Comparison of ENCODE assay signal across 21 mouse cellular contexts in the genomic region with DNA sequence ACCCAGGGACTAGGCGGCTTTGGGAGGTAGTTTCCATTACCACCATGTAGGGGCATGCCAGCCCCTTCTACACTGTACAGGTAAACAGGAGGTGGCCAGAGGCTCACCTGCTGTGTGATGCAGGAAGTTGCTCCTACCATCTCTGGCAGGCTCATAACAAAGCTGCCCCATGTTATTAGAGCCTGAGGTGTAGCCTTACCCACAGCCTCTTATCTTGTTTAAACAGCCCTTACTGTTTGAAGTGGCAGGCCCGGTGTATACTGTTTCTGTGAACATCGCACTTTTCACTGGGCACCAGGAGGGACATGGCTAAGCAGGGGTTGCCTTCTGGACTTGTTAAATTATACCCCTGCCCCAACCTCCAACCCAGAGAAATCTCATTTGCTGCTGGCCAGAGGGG. TPM values are rescaled to one million over a fixed set of nuclear protein-coding genes. Genes with fewer than 3 reads are reported as not detected.
A peak's percentile ranks its signal among the peaks of the same experiment; 100 is the strongest.
DNase-seq lines count a peak whose midpoint lies in the region; ATAC-seq and TF ChIP-seq lines count a peak whose summit lies in the region.
"Had no signal": no experiment of that assay in that cellular context is flagged by ENCODE, and none has a peak within 500 bp of the region (broad histone marks: within the 10 kb centered on the region; RNA-seq: fewer than 3 reads in every experiment).

No protein-coding gene starts in this region.

- H3K9ac ChIP-seq in intestine, embryonic 15.5 days: no peak overlapping the region
- H3K9ac ChIP-seq in lung, embryonic 14.5 days: no peak overlapping the region
- no peak overlapping the region; the same call in 1 of the 2 replicates for H3K9ac ChIP-seq in forebrain, embryonic 13.5 days
- H3K9ac ChIP-seq: heart, embryonic 15.5 days; limb, embryonic 12.5 days; neural tube, embryonic 12.5 days had no signal

- no peak overlapping the region for H3K27ac ChIP-seq in intestine, embryonic 15.5 days
- peak overlapping the region; percentile 37; the same call in 1 of the 2 replicates for H3K27ac ChIP-seq in lung, embryonic 14.5 days (ENCODE audit: low read depth)
- H3K27ac ChIP-seq in forebrain, embryonic 10.5 days: no peak overlapping the region
- no peak overlapping the region for H3K27ac ChIP-seq in forebrain, embryonic 13.5 days
- H3K27ac ChIP-seq: heart, embryonic 15.5 days; limb, embryonic 12.5 days; neural tube, embryonic 12.5 days had no signal

- peaks cover 6% of the 10 kb centered on the region; the same call in 1 of the 2 replicates for H3K4me1 ChIP-seq in intestine, embryonic 15.5 days (replicated peaks)
- peaks cover 12% of the 10 kb centered on the region; the same call in 1 of the 2 replicates for H3K4me1 ChIP-seq in lung, embryonic 14.5 days (ENCODE audit: insufficient read depth)
- peaks cover 42% of the 10 kb centered on the region for H3K4me1 ChIP-seq in forebrain, embryonic 10.5 days
- H3K4me1 ChIP-seq in forebrain, embryonic 13.5 days: peaks cover 30% of the 10 kb centered on the region
- H3K4me1 ChIP-seq: heart, embryonic 15.5 days had no signal

- H3K27me3 ChIP-seq in intestine, embryonic 15.5 days (replicated peaks): no peaks in the 10 kb centered on the region
- no peaks in the 10 kb centered on the region for H3K27me3 ChIP-seq in lung, embryonic 14.5 days (ENCODE audit: insufficient read depth, low read length)
- H3K27me3 ChIP-seq in forebrain, embryonic 10.5 days (ENCODE audit: poor library complexity, severe bottlenecking): no peaks in the 10 kb centered on the region
- H3K27me3 ChIP-seq in forebrain, embryonic 13.5 days: no peaks in the 10 kb centered on the region
- H3K27me3 ChIP-seq: limb, embryonic 12.5 days; neural tube, embryonic 12.5 days had no signal

- no peaks in the 10 kb centered on the region for H3K9me3 ChIP-seq in intestine, embryonic 15.5 days
- no peaks in the 10 kb centered on the region for H3K9me3 ChIP-seq in lung, embryonic 14.5 days (ENCODE audit: low read depth, low read length)
- H3K9me3 ChIP-seq in forebrain, embryonic 10.5 days: no peaks in the 10 kb centered on the region
- no peaks in the 10 kb centered on the region for H3K9me3 ChIP-seq in forebrain, embryonic 13.5 days (replicated peaks)
- H3K9me3 ChIP-seq: heart, embryonic 15.5 days; limb, embryonic 12.5 days; neural tube, embryonic 12.5 days had no signal

- H3K4me3 ChIP-seq in intestine, embryonic 15.5 days (replicated peaks): no peak overlapping the region
- H3K4me3 ChIP-seq in lung, embryonic 14.5 days (ENCODE audit: low read depth, low read length): no peak overlapping the region
- H3K4me3 ChIP-seq in forebrain, embryonic 10.5 days: no peak overlapping the region
- no peak overlapping the region for H3K4me3 ChIP-seq in forebrain, embryonic 13.5 days
- H3K4me3 ChIP-seq: heart, embryonic 15.5 days; limb, embryonic 12.5 days; neural tube, embryonic 12.5 days had no signal

- peak; percentile 47 for DNase-seq in lung, embryonic 14.5 days
- DNase-seq in forebrain, embryonic 10.5 days (ENCODE audit: extremely low spot score, low spot score): no peak
- no peak for DNase-seq in left cerebral cortex, adult 18-20 months (ENCODE audit: low spot score in 2 of 2)
- no peak for DNase-seq in heart, postnatal 25 days (ENCODE audit: low spot score)
- DNase-seq: cerebellum, postnatal 10 days; embryo, embryonic 11 days; heart, adult 11 months had no signal

- no peak overlapping the region for H3K4me2 ChIP-seq in intestine, embryonic 15.5 days (replicated peaks)
- no peak overlapping the region for H3K4me2 ChIP-seq in lung, embryonic 14.5 days
- no peak overlapping the region for H3K4me2 ChIP-seq in forebrain, embryonic 13.5 days
- H3K4me2 ChIP-seq: heart, embryonic 15.5 days; limb, embryonic 12.5 days; neural tube, embryonic 12.5 days had no signal

- TF ChIP-seq CTCF in lung, embryonic 14.5 days (IDR thresholded peaks at IDR 0.05; ENCODE audit: low read depth): no peak

- intact Hi-C loops in heart, postnatal 25 days (cut with DNase I): no loop called here

- WGBS in intestine, embryonic 15.5 days: 41% methylated on average over 3 of the region's 3 CpGs
- WGBS in lung, embryonic 14.5 days: 31% methylated on average over 3 of the region's 3 CpGs
- WGBS in forebrain, embryonic 10.5 days: 91% methylated on average over 3 of the region's 3 CpGs
- 95% methylated on average over 3 of the region's 3 CpGs for WGBS in forebrain, embryonic 13.5 days

- peak; percentile 79 for ATAC-seq in common myeloid progenitor, adult 5-6 weeks (replicated peaks; ENCODE audit: low read depth, poor library complexity, severe bottlenecking)
- ATAC-seq in intestine, embryonic 15.5 days: peak; percentile 72
- ATAC-seq in lung, embryonic 14.5 days (ENCODE audit: insufficient read depth): peak; percentile 69
- ATAC-seq in megakaryocyte progenitor cell, adult 5-6 weeks (replicated peaks; ENCODE audit: poor library complexity): peak; percentile 87
- no peak for ATAC-seq in forebrain, embryonic 13.5 days
- ATAC-seq: CD4-positive, CD25-positive, alpha-beta regulatory T cell, adult 4 months; forebrain, embryonic 16.5 days had no signal

- no peaks in the 10 kb centered on the region for H3K36me3 ChIP-seq in intestine, embryonic 15.5 days
- H3K36me3 ChIP-seq in lung, embryonic 14.5 days (ENCODE audit: insufficient read depth): no peaks in the 10 kb centered on the region
- no peaks in the 10 kb centered on the region for H3K36me3 ChIP-seq in forebrain, embryonic 10.5 days (replicated peaks)
- H3K36me3 ChIP-seq in forebrain, embryonic 13.5 days (ENCODE audit: poor library complexity, severe bottlenecking): no peaks in the 10 kb centered on the region
- H3K36me3 ChIP-seq: G1E; heart, embryonic 15.5 days; limb, embryonic 12.5 days; neural tube, embryonic 12.5 days had no signal

RNA-seq across cellular contexts. Expression of a gene that starts 28.3 kb away (rescaled TPM):
- not detected in 2 replicates for total RNA-seq in common myeloid progenitor, adult 5-6 weeks (2017)
- not detected in 2 replicates for polyA plus RNA-seq in intestine, embryonic 15.5 days (2015; fragmentation: Nextera tagmentation; extraction: Ambion mirVana)
- polyA plus RNA-seq in lung, embryonic 14.5 days (2014; fragmentation: Nextera tagmentation; extraction: Ambion mirVana): not detected in 2 replicates
- total RNA-seq in megakaryocyte progenitor cell, adult 5-6 weeks (2015): not detected in 2 replicates
- 0.96 TPM in 1 of 2 replicates, not detected in the other for total RNA-seq in megakaryocyte progenitor cell, adult 5-6 weeks (2017)
- not detected in 2 replicates for polyA plus RNA-seq in forebrain, embryonic 10.5 days (2016; fragmentation: Nextera tagmentation; extraction: Ambion mirVana)
- under 1 TPM in 1 of 2 experiments, not detected in 1; 0.28 TPM for total RNA-seq in left cerebral cortex, adult 18-20 months (2021)
- total RNA-seq in heart, postnatal 25 days (2021): not detected
- polyA plus RNA-seq in forebrain, embryonic 13.5 days (2015; fragmentation: Nextera tagmentation; extraction: Ambion mirVana): 0.31 and 0.67 TPM in 2 replicates
- total RNA-seq: gastrocnemius, adult 18-20 months; monocyte, adult 5-6 weeks had no signal
- polyA plus RNA-seq: CD4-positive, CD25-positive, alpha-beta regulatory T cell, adult 4 months; G1E; heart, embryonic 15.5 days; kidney, embryonic 16.5 days; limb, embryonic 12.5 days; neural tube, embryonic 12.5 days; spleen, adult 2 months had no signal

RNA-seq across cellular contexts. Expression of a gene that starts 32.8 kb away (rescaled TPM):
- total RNA-seq in common myeloid progenitor, adult 5-6 weeks (2017): 0.23 and 0.63 TPM in 2 replicates
- polyA plus RNA-seq in intestine, embryonic 15.5 days (2015; fragmentation: Nextera tagmentation; extraction: Ambion mirVana): 5.6 and 7.0 TPM in 2 replicates
- polyA plus RNA-seq in lung, embryonic 14.5 days (2014; fragmentation: Nextera tagmentation; extraction: Ambion mirVana): 12.8 and 14.8 TPM in 2 replicates
- 0.61 and 0.84 TPM in 2 replicates for total RNA-seq in megakaryocyte progenitor cell, adult 5-6 weeks (2015)
- total RNA-seq in megakaryocyte progenitor cell, adult 5-6 weeks (2017): 0.67 TPM in 1 of 2 replicates, not detected in the other
- 10.9 and 12.7 TPM in 2 replicates for polyA plus RNA-seq in forebrain, embryonic 10.5 days (2016; fragmentation: Nextera tagmentation; extraction: Ambion mirVana)
- total RNA-seq in left cerebral cortex, adult 18-20 months (2021): 10 to 100 TPM; 27.6 to 28.0 TPM
- under 1 TPM; 0.49 to 0.50 TPM for total RNA-seq in heart, postnatal 25 days (2021)
- 11.3 and 14.4 TPM in 2 replicates for polyA plus RNA-seq in forebrain, embryonic 13.5 days (2015; fragmentation: Nextera tagmentation; extraction: Ambion mirVana)
- polyA plus RNA-seq: G1E had no signal

RNA-seq across cellular contexts. Expression of a gene that starts 37.1 kb away (rescaled TPM):
- 2.4 and 2.7 TPM in 2 replicates for total RNA-seq in common myeloid progenitor, adult 5-6 weeks (2017)
- 3.5 and 3.6 TPM in 2 replicates for polyA plus RNA-seq in intestine, embryonic 15.5 days (2015; fragmentation: Nextera tagmentation; extraction: Ambion mirVana)
- 2.9 and 3.2 TPM in 2 replicates for polyA plus RNA-seq in lung, embryonic 14.5 days (2014; fragmentation: Nextera tagmentation; extraction: Ambion mirVana)
- 0.17 TPM in 1 of 2 replicates, not detected in the other for total RNA-seq in megakaryocyte progenitor cell, adult 5-6 weeks (2015)
- total RNA-seq in megakaryocyte progenitor cell, adult 5-6 weeks (2017): 0.12 and 0.27 TPM in 2 replicates
- polyA plus RNA-seq in forebrain, embryonic 10.5 days (2016; fragmentation: Nextera tagmentation; extraction: Ambion mirVana): 5.2 and 5.9 TPM in 2 replicates
- 100 to 1,000 TPM; 120 to 126 TPM for total RNA-seq in left cerebral cortex, adult 18-20 months (2021)
- total RNA-seq in heart, postnatal 25 days (2021): under 1 TPM; 0.67 to 0.68 TPM
- polyA plus RNA-seq in forebrain, embryonic 13.5 days (2015; fragmentation: Nextera tagmentation; extraction: Ambion mirVana): 18.3 and 20.9 TPM in 2 replicates
- polyA plus RNA-seq: CD4-positive, CD25-positive, alpha-beta regulatory T cell, adult 4 months had no signal

RNA-seq across cellular contexts. Expression of a gene that starts 56.3 kb away (rescaled TPM):
- total RNA-seq in common myeloid progenitor, adult 5-6 weeks (2017): 17.5 and 33.8 TPM in 2 replicates
- 11.7 and 12.9 TPM in 2 replicates for polyA plus RNA-seq in intestine, embryonic 15.5 days (2015; fragmentation: Nextera tagmentation; extraction: Ambion mirVana)
- polyA plus RNA-seq in lung, embryonic 14.5 days (2014; fragmentation: Nextera tagmentation; extraction: Ambion mirVana): 10.9 and 11.5 TPM in 2 replicates
- total RNA-seq in megakaryocyte progenitor cell, adult 5-6 weeks (2015): 18.1 and 18.6 TPM in 2 replicates
- 23.0 and 28.2 TPM in 2 replicates for total RNA-seq in megakaryocyte progenitor cell, adult 5-6 weeks (2017)
- polyA plus RNA-seq in forebrain, embryonic 10.5 days (2016; fragmentation: Nextera tagmentation; extraction: Ambion mirVana): 6.2 and 7.3 TPM in 2 replicates
- 100 to 1,000 TPM; 102 to 109 TPM for total RNA-seq in left cerebral cortex, adult 18-20 months (2021)
- total RNA-seq in heart, postnatal 25 days (2021): 1 to 10 TPM; 9.8 TPM
- 11.5 and 13.5 TPM in 2 replicates for polyA plus RNA-seq in forebrain, embryonic 13.5 days (2015; fragmentation: Nextera tagmentation; extraction: Ambion mirVana)
- polyA plus RNA-seq: G1E had no signal

Comparison
In these comparisons a context has a peak if more than half of its experiments do, and no peak if none do; other contexts are left out.
1. RNA of a gene that starts 32.8 kb away (total RNA-seq): 27.6 to 28.0 TPM in left cerebral cortex, adult 18-20 months; 0.61 to 0.84 TPM in megakaryocyte progenitor cell, adult 5-6 weeks, 0.49 to 0.50 TPM in heart, postnatal 25 days and 0.23 to 0.63 TPM in common myeloid progenitor, adult 5-6 weeks; every median in the first group is over 10 times any median in the second.
2. RNA of a gene that starts 37.1 kb away (total RNA-seq): 120 to 126 TPM in left cerebral cortex, adult 18-20 months; 2.4 to 2.7 TPM in common myeloid progenitor, adult 5-6 weeks, 0.67 to 0.68 TPM in heart, postnatal 25 days and 0.12 to 0.27 TPM in megakaryocyte progenitor cell, adult 5-6 weeks; every median in the first group is over 10 times any median in the second.